Mouse (Mus musculus): Measurements from ENCODE around the gene Gm29427. TPM values are rescaled to one million over a fixed set of nuclear protein-coding genes. Genes with fewer than 3 reads are reported as not detected.

The Gm29427 gene
- not detected in 2 replicates for polyA plus RNA-seq (2014; fragmentation: Nextera tagmentation; extraction: Ambion mirVana)

DNA sequence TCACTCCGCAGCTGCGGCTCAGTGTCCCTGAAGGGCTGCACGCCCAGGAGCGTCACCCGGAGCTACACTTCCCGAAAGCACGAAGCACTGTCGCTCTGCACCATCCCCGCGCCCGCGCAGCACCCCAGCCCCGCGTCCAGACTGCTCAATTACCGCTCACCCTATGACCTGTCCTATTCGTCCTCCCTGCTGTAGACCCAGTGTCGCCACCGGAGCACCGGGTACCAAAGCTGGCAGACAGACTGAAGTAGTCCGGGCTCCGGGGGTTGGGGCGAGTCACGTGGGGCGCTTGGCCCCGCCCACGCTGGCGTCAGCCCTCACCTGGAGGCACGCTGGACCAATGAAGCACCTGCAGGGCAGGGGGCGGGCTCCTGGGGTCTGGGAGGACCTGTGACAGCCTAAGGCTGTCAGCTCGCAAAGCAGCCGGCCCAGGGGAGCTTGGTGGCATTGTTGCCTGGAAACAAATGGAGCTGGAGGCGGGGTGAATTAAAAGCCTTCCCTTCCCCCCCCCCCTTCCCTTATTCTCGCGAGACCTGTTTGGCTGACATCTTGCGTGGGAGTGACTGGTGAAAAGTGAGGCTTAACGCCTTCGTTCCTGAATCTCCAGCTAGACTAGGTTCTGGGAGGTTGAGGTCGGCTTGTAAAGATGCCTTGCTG lies at the start of gene Gm29427:
Gene Gm29427 (minus strand): TSS at position 239 of the 657 bp plus-strand sequence.
- under 1% methylated on average over 38 of the region's 38 CpGs for WGBS
- peak within 1 kb of the TSS; percentile 88 for H3K27ac ChIP-seq
- H3K4me3 ChIP-seq (replicated peaks; ENCODE audit: low read length), result peak within 1 kb of the TSS; percentile 97
- ATAC-seq (ENCODE audit: low FRiP score) (peak; percentile 95), DNase-seq (ENCODE audit: low spot score) (peak; percentile 86)
- no peaks in the 10 kb centered on the region for H3K9me3 ChIP-seq (ENCODE audit: control insufficient read depth, low read length)
- no peaks in the 10 kb centered on the region for H3K27me3 ChIP-seq (ENCODE audit: control insufficient read depth, insufficient read depth, low read length)
- peaks cover 16% of the 10 kb centered on the region; the same call in 1 of the 2 replicates for H3K36me3 ChIP-seq (replicated peaks; ENCODE audit: control insufficient read depth, insufficient read depth)
- H3K4me1 ChIP-seq (replicated peaks; ENCODE audit: control insufficient read depth, insufficient read depth, low read length), result peaks cover 14% of the 10 kb centered on the region
- H3K4me2 ChIP-seq (replicated peaks), result peak within 1 kb of the TSS; percentile 98
- H3K9ac ChIP-seq, result peak within 1 kb of the TSS; percentile 99

DNA sequence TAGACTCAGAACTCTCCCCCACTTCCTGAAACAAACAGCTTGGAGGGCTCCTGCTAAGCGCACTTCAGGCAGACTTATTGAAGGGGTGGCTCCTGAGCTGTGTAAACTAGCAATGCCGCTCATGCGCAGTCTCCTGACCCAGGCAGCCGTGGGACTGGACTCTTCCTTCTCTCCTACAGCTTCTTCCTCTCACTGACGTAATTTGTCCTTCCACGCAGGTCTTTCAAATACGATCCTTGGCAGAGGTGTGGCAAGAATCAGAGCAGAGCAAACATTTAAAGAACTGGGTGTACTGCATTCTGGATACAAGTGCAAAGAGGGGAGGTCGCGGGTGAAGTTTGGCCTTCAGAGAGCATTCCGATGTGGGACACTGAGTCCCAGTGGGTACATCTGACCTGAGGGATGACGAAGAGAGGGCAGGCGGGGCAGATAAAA lies 48.4 kb upstream of the Gm29427 start:
- Histone ChIP-seq H3K27ac (no peak overlapping the region), H3K9me3 (ENCODE audit: control insufficient read depth, low read length) (no peaks in the 10 kb centered on the region), H3K4me1 (replicated peaks; ENCODE audit: control insufficient read depth, insufficient read depth, low read length) (no peaks in the 10 kb centered on the region), H3K36me3 (replicated peaks; ENCODE audit: control insufficient read depth, insufficient read depth) (no peaks in the 10 kb centered on the region), H3K4me3 (replicated peaks; ENCODE audit: low read length) (no peak overlapping the region), H3K4me2 (replicated peaks) (no peak overlapping the region), H3K27me3 (ENCODE audit: control insufficient read depth, insufficient read depth, low read length) (no peaks in the 10 kb centered on the region), H3K9ac (no peak overlapping the region)
- 88% methylated on average over 12 of the region's 12 CpGs for WGBS
- no peak for DNase-seq (ENCODE audit: low spot score)
- ATAC-seq (ENCODE audit: low FRiP score), result no peak

DNA sequence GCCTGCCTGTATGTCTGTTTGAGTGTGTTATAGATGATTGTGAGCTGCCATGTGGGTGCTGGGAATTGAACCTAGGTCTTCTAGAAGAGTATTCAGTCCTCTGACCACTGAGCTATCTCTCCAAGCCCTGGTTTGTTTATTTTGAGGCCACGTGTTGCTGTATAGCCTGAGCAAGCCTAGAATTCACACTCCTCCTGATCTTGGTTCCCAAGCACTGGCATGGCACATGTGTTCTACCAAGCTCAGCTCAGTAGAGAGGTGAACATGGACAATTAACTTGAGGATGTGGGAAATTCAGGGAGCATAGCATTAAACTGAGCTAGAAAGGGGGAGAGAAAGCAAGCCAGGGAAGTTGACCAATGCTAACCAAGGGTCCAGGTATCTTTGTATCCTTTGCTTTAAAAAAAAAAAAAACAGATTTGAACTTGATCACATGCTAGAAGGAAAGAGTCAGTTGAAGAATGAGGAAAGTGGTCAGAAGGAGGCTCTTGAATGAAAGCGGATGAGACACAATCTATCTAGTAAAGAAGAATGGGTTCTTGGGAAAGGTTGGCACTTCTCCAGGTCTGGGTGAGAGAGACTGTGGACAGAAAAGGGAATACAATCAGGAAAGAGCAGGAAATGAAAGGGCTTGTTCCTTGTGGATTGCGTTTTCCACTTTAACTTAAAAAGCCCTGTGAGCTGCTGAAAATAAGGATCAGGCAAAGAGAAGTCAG lies 46.6 kb upstream of the Gm29427 start:
- H3K27me3 ChIP-seq (ENCODE audit: control insufficient read depth, insufficient read depth, low read length), result no peaks in the 10 kb centered on the region
- ATAC-seq (ENCODE audit: low FRiP score) (no peak), DNase-seq (ENCODE audit: low spot score) (no peak)
- no peak overlapping the region for H3K4me3 ChIP-seq (replicated peaks; ENCODE audit: low read length)
- no peaks in the 10 kb centered on the region for H3K4me1 ChIP-seq (replicated peaks; ENCODE audit: control insufficient read depth, insufficient read depth, low read length)
- no peaks in the 10 kb centered on the region for H3K9me3 ChIP-seq (ENCODE audit: control insufficient read depth, low read length)
- H3K4me2 ChIP-seq (replicated peaks), result no peak overlapping the region
- WGBS, result 81% methylated on average over 3 of the region's 3 CpGs
- H3K9ac ChIP-seq, result no peak overlapping the region
- no peak overlapping the region for H3K27ac ChIP-seq
- H3K36me3 ChIP-seq (replicated peaks; ENCODE audit: control insufficient read depth, insufficient read depth), result no peaks in the 10 kb centered on the region

DNA sequence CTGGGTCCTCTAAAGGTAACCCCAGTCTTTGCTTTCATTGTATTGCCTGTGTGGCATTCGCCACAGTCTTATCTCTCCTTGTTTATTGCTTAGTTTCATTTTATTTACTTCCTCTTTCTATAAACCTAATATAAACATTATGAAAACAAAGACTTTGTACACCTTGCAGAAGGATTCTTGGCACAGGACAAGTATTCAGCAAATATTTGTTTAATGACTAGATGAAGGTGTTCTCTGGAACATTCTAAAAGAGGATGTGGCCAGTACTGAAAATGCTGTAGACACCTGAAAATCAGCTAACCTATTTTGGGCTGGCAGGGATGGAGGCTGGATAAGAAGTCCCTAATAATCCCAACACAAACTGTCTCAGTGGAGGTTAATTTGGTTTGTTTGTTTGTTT lies 46.0 kb upstream of the Gm29427 start:
- no peak overlapping the region for H3K27ac ChIP-seq
- ATAC-seq (ENCODE audit: low FRiP score), result no peak

DNA sequence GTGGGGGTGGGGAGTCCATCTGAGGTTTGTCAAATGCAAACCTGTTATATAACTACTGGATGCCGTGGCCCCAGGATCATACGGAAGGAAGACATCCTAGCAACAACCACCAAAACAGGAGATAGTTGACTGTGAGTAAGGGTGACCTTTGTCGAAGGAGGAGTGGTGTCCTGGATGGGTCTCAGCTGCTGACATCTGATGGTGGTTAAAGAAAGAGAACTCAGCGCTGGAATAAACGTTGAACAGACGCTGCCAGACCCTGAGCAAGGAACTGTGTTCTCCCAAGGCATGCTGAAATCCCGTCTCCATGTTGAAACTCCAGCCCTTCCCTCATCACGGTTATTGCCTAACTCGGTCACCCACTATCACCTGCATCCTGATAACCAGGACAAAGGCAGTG lies 44.1 kb upstream of the Gm29427 start:
- ATAC-seq (ENCODE audit: low FRiP score) (no peak), DNase-seq (ENCODE audit: low spot score) (no peak)
- Histone ChIP-seq H3K9me3 (ENCODE audit: control insufficient read depth, low read length) (no peaks in the 10 kb centered on the region), H3K4me1 (replicated peaks; ENCODE audit: control insufficient read depth, insufficient read depth, low read length) (no peaks in the 10 kb centered on the region), H3K27me3 (ENCODE audit: control insufficient read depth, insufficient read depth, low read length) (no peaks in the 10 kb centered on the region), H3K4me2 (replicated peaks) (no peak overlapping the region), H3K9ac (no peak overlapping the region), H3K36me3 (replicated peaks; ENCODE audit: control insufficient read depth, insufficient read depth) (no peaks in the 10 kb centered on the region), H3K4me3 (replicated peaks; ENCODE audit: low read length) (no peak overlapping the region), H3K27ac (no peak overlapping the region)
- WGBS, result 89% methylated on average over 9 of the region's 9 CpGs

More for the DNA sequence above, 46.0 kb upstream of the Gm29427 start:
- Histone ChIP-seq H3K4me3 (replicated peaks; ENCODE audit: low read length) (no peak overlapping the region), H3K27me3 (ENCODE audit: control insufficient read depth, insufficient read depth, low read length) (no peaks in the 10 kb centered on the region), H3K4me2 (replicated peaks) (no peak overlapping the region), H3K9ac (no peak overlapping the region), H3K4me1 (replicated peaks; ENCODE audit: control insufficient read depth, insufficient read depth, low read length) (no peaks in the 10 kb centered on the region), H3K36me3 (replicated peaks; ENCODE audit: control insufficient read depth, insufficient read depth) (no peaks in the 10 kb centered on the region), H3K9me3 (ENCODE audit: control insufficient read depth, low read length) (no peaks in the 10 kb centered on the region)
- no peak for DNase-seq (ENCODE audit: low spot score)
- 84% methylated on average over 1 of the region's 1 CpGs for WGBS

DNA sequence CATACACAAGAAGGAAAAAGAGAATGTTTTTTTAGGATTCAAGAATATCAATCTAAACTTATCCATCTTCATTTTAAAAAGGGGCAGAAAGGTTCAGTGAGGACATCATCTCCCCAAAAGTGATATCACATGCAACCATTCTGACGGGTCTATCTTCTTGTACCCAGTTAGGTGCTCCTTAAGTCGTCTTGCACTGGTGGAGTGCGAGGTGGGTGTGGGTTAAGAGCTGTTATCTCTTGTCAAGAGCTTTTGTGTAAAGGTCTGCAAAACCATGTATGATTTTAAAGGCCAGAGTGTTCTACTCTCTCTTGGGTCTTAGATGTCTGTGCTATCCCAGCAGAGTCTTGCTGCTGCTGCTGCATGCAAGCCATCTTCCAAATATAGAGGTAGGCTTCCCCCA lies 31.2 kb upstream of the Gm29427 start:
- no peaks in the 10 kb centered on the region for H3K9me3 ChIP-seq (ENCODE audit: control insufficient read depth, low read length)
- H3K27ac ChIP-seq, result no peak overlapping the region
- WGBS, result 92% methylated on average over 3 of the region's 3 CpGs

DNA sequence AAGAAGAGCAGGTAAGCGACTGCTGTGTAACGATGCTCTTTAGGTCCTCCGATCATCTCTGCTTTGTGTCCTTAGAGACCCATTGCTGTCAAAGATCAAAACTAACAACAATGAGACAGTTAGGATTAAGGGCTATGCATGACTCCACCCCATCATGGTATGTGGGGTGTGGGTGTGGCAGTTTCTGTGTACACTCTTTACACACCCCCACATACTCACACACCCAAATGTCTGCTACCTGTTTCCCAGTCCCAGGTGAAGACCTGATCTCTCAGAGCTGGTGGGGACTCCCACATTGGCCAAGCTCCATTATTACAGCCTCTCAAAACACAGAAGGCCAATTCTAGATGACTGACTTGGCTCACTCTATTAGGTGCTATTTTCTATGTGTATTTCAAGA lies 30.0 kb upstream of the Gm29427 start:
- ATAC-seq (ENCODE audit: low FRiP score) (no peak), DNase-seq (ENCODE audit: low spot score) (no peak)
- no peak overlapping the region for H3K4me2 ChIP-seq (replicated peaks)
- H3K9me3 ChIP-seq (ENCODE audit: control insufficient read depth, low read length), result no peaks in the 10 kb centered on the region
- no peak overlapping the region for H3K9ac ChIP-seq
- H3K4me1 ChIP-seq (replicated peaks; ENCODE audit: control insufficient read depth, insufficient read depth, low read length), result no peaks in the 10 kb centered on the region
- H3K4me3 ChIP-seq (replicated peaks; ENCODE audit: low read length), result no peak overlapping the region
- H3K36me3 ChIP-seq (replicated peaks; ENCODE audit: control insufficient read depth, insufficient read depth), result no peaks in the 10 kb centered on the region
- H3K27ac ChIP-seq, result no peak overlapping the region
- H3K27me3 ChIP-seq (ENCODE audit: control insufficient read depth, insufficient read depth, low read length), result no peaks in the 10 kb centered on the region
- 97% methylated on average over 3 of the region's 3 CpGs for WGBS

More for the DNA sequence above, 31.2 kb upstream of the Gm29427 start:
- no peaks in the 10 kb centered on the region for H3K27me3 ChIP-seq (ENCODE audit: control insufficient read depth, insufficient read depth, low read length)
- no peak overlapping the region for H3K9ac ChIP-seq
- H3K36me3 ChIP-seq (replicated peaks; ENCODE audit: control insufficient read depth, insufficient read depth), result no peaks in the 10 kb centered on the region
- H3K4me2 ChIP-seq (replicated peaks), result no peak overlapping the region
- no peak for DNase-seq (ENCODE audit: low spot score)
- no peaks in the 10 kb centered on the region for H3K4me1 ChIP-seq (replicated peaks; ENCODE audit: control insufficient read depth, insufficient read depth, low read length)
- ATAC-seq (ENCODE audit: low FRiP score), result no peak
- H3K4me3 ChIP-seq (replicated peaks; ENCODE audit: low read length), result no peak overlapping the region

DNA sequence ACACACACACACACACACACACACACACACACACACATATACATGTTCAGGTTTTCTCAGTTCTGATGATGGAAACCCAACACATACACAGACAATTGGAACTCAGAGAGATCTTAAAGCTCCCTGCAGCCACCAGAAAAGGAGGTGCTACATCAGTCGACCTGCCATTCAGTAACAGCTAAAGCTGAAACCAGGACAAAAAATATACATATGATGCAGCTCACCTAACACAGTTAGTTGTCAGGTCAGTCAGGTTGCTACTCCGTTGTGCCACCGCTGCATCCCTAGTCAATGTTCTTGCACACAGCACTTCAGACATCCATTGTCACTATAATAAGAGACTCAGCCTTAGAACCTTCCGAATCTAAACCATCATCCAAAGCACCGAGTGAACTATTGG lies 29.4 kb upstream of the Gm29427 start:
- Histone ChIP-seq H3K4me2 (replicated peaks) (no peak overlapping the region), H3K4me1 (replicated peaks; ENCODE audit: control insufficient read depth, insufficient read depth, low read length) (no peaks in the 10 kb centered on the region), H3K4me3 (replicated peaks; ENCODE audit: low read length) (no peak overlapping the region), H3K36me3 (replicated peaks; ENCODE audit: control insufficient read depth, insufficient read depth) (no peaks in the 10 kb centered on the region), H3K9me3 (ENCODE audit: control insufficient read depth, low read length) (no peaks in the 10 kb centered on the region), H3K9ac (no peak overlapping the region), H3K27ac (no peak overlapping the region), H3K27me3 (ENCODE audit: control insufficient read depth, insufficient read depth, low read length) (no peaks in the 10 kb centered on the region)
- DNase-seq (ENCODE audit: low spot score), result no peak
- no peak for ATAC-seq (ENCODE audit: low FRiP score)
- WGBS, result 83% methylated on average over 5 of the region's 5 CpGs

DNA sequence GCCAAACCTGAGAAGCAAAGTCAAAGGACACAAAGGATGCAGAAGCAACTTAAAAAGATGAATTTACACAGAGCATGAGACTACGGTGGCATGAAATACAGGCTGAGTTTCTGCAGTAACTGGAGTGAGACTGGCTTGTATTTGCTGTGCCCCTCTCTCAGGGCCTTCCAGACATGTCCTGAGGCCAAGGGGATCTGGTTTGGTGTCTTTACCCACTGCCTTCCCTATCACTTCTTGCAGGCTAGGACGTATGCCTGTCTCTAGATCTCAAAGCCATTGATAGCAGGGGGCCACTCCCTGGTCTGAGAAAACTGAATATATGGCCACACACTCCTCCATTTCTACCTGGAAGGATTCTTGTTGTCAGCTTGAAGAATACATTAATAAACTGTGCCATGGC lies 28.6 kb upstream of the Gm29427 start:
- no peaks in the 10 kb centered on the region for H3K27me3 ChIP-seq (ENCODE audit: control insufficient read depth, insufficient read depth, low read length)
- no peaks in the 10 kb centered on the region for H3K9me3 ChIP-seq (ENCODE audit: control insufficient read depth, low read length)
- H3K9ac ChIP-seq, result no peak overlapping the region
- H3K27ac ChIP-seq, result no peak overlapping the region
- no peak overlapping the region for H3K4me3 ChIP-seq (replicated peaks; ENCODE audit: low read length)
- ATAC-seq (ENCODE audit: low FRiP score) (no peak), DNase-seq (ENCODE audit: low spot score) (no peak)
- WGBS, result 87% methylated on average over 2 of the region's 2 CpGs
- no peak overlapping the region for H3K4me2 ChIP-seq (replicated peaks)
- H3K36me3 ChIP-seq (replicated peaks; ENCODE audit: control insufficient read depth, insufficient read depth), result no peaks in the 10 kb centered on the region
- H3K4me1 ChIP-seq (replicated peaks; ENCODE audit: control insufficient read depth, insufficient read depth, low read length), result no peaks in the 10 kb centered on the region
